Mouse (Mus musculus): ENCODE results near the gene Gm16867.
"Not testable (repeated sequence)": the region's sequence is repeated elsewhere in the genome, so short reads cannot be mapped to it uniquely, and the experiment has no call there.

Gene Gm16867

DNA sequence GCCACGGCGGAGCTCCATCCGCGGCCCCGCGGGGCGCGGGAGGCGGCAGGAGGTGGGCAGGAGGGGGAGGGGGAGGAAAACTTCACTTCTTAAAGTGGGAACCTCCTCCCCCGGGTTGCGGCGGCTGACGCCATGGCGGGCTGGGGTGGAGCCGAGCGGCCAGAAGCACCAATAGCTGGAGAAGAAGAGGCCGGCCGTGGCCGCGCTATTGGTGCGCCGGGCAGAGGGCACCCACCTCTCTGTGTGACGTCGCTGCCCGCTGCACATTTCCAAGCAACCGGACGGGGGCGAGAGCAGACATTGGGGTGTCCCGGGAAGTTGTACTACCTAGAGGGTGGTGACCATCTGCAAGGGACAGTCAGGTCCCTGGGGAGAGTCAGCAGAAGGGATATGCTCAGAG is at the start of gene Gm16867:
Gene Gm16867 (minus strand): TSS at position 189 of the 400 bp plus-strand sequence.
- in situ Hi-C loops (cut with MboI, MseI), result not testable (repeated sequence)

DNA sequence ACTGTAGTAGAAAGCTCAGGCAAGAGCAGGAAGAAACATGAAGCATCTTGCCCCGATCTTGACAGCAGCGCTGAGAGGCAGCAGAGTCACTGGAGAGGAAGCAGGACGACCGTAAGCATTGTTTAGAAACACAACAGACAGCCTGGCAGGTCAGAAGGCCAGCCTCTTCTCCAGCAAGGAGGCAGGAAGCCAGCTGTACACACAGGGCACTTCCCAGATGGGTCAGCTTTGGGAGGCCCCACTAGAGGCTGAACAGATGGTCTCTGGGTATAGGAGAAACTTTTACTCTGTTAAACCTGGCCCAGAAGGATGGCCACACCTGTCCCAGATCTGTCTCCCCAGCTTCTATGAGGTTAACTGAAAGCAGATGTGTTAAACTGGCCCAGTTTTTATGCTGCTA is 44.1 kb upstream of the Gm16867 start:
- in situ Hi-C loops (cut with MboI, MseI), result loop anchor here (10.0 kb wide), 1 partner anchor 313 kb away; no protein-coding TSS in a partner anchor

DNA sequence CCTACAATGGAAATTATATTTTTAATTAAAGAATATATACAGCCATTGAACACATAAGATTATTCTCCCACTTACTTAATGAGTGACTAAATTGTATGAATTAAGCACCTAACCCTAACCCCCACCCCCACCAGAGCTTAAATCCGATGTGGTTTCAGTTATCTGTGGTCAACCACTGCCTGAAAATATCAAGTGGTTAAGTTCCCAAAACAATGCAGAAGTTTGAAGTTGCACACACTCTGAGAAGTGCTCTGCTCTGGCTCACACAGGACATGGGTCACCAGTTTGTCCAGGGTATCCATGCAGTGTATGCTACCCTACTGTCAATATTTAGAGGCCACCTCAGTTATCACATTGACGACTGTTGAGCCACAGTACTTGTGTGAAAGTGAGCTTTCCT is 41.9 kb upstream of the Gm16867 start:
- in situ Hi-C loops (cut with MboI, MseI), result loop anchor here (10.0 kb wide), 1 partner anchor 310 kb away; no protein-coding TSS in a partner anchor

DNA sequence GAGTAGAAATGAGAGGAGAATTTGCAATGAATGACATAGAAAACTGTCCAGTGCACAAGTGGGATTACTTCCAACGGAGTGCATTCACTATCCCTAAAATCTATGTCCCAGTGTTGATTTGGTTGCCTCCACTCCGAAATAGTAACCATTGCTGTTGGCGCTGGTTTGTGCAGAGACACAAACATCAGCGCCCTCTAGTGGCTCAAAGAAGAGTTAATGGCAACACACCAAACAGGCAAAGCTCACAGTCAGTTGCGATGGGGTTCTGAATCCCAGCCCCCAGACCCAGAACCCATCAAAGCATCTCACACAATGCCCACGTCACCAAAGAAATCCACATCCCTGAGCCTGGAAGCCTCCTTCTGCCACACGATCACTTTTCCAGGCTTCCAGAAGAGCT is 40.9 kb upstream of the Gm16867 start:
- in situ Hi-C loops (cut with MboI, MseI), result loop anchor here (10.0 kb wide), 1 partner anchor 309 kb away; no protein-coding TSS in a partner anchor

DNA sequence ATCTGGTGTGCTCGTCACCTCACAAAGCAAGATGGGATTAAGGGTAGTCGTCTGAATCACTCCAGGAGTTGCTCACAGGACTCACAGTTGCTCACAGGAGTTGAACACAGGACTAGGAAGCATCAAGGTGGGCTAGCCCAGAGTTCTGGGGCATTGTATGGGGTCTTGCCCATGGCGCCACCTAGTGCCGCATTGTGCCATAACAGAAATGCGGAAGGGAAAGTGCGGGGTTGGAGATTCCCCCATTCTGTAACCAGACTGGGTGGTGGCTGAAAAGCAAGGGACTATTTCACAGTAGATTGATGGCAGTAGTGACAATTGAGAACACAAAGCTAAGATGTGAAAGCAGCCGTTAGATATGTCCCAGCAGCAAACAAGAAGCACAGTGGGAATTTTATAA is 39.5 kb upstream of the Gm16867 start:
- in situ Hi-C loops (cut with MboI, MseI), result loop anchor here (10.0 kb wide), 1 partner anchor 308 kb away; no protein-coding TSS in a partner anchor

DNA sequence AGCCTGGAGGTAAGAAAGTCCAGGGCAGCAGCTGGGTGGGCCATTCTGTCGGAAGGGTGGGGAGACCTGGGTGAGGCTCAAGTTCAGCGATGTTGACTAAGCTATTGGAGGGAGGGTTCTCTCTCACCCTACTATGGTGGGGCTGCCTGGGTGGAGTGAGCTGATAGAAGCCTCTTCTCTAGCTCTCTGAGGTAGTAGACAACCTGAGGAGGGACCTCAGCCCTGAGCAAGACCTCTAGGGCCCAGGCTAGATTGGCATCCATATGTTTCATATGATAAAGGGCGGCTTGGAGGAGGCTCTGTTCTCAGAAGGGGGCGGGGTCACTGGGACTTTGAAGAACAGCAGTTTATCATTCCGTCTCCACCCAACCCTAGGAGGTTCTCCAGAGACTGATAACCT is 37.0 kb upstream of the Gm16867 start:
- in situ Hi-C loops (cut with MboI, MseI), result loop anchor here (10.0 kb wide), 1 partner anchor 305 kb away; no protein-coding TSS in a partner anchor

DNA sequence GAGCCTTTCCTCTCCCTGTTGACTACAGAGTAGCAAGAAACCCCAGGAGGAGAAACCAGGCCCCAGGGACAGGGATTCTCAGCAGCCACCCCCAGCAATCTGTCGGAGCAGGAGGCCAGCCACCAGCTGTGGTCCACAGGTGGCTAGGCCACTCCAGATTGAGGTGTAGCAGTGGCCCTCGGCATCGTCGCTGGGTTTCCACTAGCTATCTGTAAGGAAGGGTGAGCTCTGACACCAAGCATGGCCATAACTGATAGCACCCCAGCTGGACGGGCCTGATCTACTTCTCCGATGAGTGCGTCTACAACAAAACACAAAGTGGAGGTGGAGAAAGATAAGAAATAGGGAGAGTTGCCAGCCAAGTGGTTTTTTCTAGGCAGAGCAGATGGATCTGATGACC is 33.4 kb upstream of the Gm16867 start:
- in situ Hi-C loops (cut with MboI, MseI), result not testable (repeated sequence)

DNA sequence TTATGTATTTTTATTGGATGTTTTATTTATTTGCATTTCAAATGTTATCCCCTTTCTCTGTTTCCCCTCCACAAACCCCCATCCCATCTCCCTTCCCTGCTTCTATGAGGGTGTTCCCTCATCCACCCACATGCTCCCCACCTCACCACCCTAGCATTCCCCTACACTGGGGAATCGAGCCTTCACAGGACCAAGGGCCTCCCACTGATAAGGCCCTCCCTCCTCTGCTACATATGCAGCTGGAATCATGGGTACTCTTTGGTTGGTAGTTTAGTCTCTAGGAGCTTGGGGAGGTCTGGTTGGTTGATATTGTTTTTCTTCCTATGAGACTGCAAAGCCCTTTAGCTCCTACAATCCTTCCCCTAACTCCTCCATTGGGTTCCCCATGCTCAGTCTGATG is 23.0 kb upstream of the Gm16867 start:
- in situ Hi-C loops (cut with MboI, MseI), result not testable (repeated sequence)

DNA sequence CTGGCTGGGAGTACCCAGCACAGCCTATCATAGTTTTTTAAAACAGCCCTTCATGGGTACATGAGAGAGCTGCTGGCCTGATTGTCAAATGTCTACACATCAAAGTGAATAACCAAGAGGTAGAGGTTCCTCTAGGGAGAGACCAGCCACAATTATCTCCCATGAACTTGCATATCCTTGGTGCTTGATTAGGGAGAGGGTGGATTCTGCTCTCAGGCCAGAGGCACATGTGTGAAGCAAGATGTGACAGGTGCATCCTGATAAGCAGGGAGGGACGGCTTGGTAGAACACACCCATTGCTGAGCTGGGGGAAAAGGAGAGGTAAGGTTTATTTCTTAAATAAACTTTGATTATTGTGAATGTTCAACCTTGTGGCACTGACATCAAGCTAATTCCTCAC is 19.8 kb upstream of the Gm16867 start:
- in situ Hi-C loops (cut with MboI, MseI), result not testable (repeated sequence)

DNA sequence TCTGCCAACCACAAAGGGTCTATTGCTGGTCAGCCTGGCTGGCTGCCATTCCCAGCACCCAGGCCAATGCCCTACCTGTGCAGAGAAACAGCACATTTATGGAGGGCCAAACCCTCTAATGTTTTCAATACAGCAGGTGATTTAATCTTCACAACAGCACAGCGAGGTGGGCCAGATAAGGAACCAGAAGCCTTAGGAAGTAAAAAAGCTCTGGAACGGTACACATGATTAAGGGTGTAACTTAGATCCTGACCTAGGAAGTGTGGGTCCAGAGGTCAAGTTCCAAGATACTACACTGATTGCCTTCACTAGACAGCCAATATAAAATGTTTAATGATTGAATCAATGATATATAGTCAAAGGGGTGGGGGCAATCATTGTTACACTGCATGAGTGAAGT is 17.6 kb upstream of the Gm16867 start:
- in situ Hi-C loops (cut with MboI, MseI), result not testable (repeated sequence)

DNA sequence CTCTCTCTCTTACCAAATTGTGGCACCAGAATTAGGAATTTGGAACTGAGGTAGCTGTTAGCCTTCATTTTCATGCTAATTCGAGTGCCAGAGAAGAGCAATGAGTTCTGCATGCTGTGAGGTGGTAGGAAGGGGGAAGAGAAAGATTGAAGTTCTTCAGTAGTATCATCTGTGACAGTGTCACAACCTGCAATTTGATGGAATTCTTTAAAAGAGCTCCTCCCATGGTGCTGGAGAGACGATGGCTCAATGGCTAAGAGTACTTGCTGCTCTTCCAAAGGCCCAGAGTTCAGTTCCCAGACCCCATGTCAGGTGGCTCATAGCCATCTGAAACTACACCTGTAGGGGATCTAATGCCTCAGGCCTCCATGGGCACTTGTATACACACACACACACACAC is 9.3 kb upstream of the Gm16867 start, which contains the start of gene Gm27179:
Gene Gm27179 (minus strand): TSS at position 101 of the 400 bp plus-strand sequence.
- in situ Hi-C loops (cut with MboI, MseI), result not testable (repeated sequence)

DNA sequence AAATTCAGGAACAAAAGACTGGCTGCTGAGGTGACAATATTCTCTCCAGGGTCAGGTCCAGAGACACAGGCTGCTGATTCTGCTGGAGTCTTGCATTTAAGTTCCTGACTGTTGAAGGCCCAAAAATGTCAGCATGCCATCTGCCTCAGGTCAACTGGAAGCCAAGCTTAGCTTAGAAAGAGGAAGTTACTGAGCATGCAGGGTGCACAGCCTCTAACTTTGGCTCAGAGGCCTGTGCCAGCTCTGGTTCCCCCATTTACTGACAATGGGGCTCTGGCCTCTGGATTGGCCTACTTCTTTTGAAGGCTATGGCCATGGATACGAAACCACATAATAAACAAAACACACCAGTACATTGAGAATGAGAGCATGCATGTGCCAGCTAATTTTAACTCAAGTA is 3.8 kb upstream of the Gm16867 start:
- in situ Hi-C loops (cut with MboI, MseI), result not testable (repeated sequence)

DNA sequence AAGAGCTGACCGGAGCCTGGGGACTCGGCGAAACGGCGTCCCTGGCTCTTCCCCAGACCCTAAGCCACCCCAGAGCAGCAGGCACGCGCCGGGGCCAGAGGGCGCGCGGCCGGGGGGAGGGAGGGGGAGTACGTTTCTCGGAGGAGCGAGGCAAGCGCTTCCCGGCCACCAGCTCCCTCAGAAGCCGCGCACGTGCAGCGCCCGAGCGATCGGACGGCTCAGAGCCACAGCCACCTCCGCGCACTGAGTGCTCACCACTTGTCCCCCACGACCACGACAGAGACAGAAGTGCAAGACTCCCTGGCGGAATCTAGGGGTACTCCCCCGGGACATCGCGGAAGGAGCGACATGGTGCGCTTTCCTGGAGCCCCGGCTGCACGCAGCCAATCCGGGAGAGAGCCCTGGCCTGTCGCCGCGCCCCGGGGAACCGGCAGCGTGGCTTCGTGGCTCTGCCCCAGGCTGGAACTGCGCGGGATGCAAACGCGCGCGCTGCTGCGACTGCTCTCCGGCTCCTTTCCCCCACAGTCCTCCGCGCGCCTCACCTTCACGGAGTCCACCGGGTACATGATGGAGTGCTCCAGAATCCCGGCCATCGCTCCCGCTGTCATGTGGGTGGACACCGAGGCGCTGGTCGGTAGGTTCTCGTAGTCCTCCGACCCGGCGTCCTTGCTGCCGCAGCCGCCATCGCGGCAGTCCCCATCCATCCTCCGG is 567 bp downstream of the Gm16867 start:
- in situ Hi-C loops (cut with MboI, MseI), result not testable (repeated sequence)

DNA sequence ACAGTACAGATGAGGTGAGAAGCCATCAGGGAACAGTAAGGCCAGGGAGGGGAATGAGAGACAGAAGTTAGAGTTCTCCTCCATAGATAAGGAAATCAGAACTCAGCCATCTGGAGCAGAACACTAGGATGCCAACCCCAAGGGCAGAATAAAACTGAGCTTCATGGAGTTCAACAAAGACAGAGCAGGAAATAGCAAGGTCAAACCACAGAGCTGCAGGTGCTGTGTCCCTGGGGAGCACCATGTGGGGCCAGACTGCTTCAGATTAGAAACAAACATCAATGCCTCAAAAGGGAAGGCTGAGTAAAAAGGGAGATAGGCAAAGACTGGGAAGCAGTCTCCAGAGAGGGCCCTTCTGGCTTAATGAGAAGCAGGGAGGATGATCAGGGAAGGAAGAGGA is 6.9 kb downstream of the Gm16867 start:
- in situ Hi-C loops (cut with MboI, MseI), result not testable (repeated sequence)

DNA sequence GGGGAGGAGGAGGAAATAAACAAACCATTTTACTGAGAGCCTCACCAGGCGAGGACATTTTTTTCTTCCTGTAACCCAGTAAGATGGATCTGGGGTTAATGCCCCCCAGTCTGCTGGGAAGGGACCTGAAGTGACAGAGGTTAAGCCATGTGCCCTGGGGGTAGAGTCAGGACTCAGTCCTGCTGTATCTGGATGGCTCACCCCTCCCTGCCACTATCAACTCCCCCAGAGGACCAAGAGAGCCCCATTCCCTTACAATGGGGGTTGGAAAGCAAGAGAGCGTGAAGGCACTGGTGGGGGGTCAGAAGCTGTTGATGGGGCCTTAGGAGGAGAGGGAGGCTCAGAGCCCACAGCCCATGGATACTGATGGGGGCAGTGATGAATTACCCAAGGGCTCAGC is 8.2 kb downstream of the Gm16867 start:
- in situ Hi-C loops (cut with MboI, MseI), result not testable (repeated sequence)

DNA sequence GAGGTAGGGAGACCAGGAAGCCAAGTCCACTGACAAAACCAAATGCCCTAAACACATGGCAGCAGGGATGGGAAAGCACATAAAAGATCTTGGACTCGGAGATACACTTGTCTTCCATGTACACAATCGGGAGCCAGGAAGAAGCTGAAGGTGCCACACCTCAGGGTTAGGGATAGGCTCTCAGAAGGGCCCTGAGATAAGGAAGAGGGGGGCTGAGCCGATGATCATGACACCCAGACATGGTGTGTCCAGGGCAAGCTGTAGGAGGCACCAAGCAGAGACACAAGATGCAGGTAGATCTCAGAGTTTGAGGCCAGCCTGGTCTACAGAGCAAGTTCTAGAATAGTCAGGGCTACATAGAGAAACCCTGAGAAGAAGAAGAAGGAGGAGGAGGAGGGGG is 8.6 kb downstream of the Gm16867 start:
- in situ Hi-C loops (cut with MboI, MseI), result not testable (repeated sequence)

DNA sequence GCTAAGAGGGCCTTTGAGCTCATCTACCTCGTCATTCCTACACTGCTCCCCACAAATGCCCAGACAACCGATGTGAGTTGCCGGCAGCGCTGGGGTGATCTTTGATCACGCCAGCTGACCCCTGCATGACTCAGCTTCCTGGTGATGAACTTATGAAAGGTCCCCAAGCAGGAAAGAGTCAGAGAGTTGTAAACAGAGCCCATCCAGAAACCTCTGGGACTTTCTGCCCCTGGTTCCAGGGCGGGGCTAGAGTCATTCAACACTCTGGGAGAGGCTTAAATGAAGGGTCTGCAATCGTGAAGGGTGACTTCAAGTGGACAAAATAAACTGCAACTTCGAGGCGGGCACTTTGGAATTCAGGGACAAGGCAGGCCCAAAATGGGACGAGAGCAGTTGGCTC is 15.2 kb downstream of the Gm16867 start:
- in situ Hi-C loops (cut with MboI, MseI), result not testable (repeated sequence)

DNA sequence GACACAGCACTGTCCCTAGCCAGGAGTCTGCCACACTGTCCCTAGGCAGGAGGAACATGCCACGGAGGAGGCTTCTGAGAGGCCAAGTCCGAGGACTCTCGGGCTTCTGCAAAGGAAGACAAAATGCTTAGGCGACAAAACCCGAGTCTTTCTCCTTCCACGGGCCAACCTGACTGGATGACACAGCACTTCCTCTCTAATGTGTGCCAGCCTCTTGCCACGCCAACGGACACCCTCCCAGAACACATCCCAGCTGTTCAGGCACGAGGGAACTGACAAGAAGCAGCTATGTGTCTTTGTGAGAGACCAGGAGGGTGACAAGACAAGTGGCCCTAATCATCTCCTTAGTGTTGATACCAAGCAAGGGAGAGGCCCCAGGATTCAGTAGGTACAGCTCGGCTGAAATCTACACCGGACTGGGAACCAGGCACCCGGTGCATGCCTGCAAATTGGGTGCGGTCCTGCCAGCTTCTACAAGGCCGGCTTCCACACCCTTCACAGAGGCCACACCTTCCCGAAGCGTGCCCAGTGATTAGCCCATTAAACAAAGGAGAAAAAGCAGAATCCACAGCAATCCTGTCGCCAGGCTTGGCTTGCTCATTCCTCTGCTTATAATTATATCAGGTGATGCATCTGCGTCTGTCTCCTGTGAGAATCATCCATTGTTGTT is 17.6 kb downstream of the Gm16867 start:
- in situ Hi-C loops (cut with MboI, MseI), result not testable (repeated sequence)

DNA sequence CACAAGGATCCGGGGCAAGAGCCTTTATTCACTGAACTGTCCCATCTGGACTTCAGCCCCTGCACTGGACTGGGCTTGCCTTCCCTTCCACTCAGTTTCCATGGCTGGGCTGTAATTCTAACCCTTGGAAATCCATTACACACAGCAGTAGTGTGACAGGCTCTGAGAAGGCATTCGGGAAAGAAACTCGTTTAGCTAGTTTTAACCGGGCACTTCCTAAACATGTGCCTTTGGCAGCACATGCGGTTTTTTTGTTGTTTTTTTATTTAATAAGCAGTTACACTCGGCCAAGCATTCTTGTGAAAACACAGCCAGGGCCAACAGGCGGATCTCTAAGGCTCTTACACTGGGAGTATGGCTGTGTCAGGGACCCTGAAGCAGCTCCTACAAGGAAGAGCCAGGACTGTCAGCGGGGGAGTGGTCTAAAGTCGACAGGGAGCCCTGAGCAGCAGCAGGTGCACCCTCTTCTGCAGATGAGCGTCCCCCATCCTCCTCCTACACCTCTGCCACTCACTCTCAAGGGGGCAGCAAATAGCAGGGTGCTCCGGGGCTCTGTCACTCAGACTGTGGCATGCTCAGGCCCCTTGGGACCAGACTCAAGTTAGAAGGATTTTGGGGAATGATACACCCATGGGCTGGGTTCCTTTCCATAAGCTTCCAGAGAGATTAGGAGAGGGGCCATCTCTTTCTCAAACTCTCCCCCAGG is 29.1 kb downstream of the Gm16867 start:
- in situ Hi-C loops (cut with MboI, MseI), result loop anchor here (5.0 kb wide), 1 partner anchor 218 kb away; no protein-coding TSS in a partner anchor

DNA sequence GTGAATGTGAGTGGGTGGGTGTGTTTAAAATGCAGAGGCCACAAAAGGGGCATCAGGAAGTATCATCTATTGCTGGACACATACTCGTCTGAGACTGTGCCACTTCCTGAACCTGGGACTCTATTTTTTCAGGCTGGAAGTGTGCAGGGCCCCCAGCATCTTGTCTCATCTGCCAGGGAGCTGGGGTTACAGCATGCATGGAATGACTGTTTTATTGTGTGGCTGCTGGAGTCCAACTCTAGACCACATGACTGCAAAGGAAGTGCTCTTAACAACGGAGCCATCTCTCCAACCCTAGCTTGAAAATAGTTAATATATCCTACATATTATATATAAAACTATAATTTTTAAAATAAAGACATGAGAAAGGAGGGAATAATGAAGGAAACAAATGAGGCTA is 29.8 kb downstream of the Gm16867 start:
- in situ Hi-C loops (cut with MboI, MseI), result loop anchor here (5.0 kb wide), 1 partner anchor 219 kb away; no protein-coding TSS in a partner anchor

DNA sequence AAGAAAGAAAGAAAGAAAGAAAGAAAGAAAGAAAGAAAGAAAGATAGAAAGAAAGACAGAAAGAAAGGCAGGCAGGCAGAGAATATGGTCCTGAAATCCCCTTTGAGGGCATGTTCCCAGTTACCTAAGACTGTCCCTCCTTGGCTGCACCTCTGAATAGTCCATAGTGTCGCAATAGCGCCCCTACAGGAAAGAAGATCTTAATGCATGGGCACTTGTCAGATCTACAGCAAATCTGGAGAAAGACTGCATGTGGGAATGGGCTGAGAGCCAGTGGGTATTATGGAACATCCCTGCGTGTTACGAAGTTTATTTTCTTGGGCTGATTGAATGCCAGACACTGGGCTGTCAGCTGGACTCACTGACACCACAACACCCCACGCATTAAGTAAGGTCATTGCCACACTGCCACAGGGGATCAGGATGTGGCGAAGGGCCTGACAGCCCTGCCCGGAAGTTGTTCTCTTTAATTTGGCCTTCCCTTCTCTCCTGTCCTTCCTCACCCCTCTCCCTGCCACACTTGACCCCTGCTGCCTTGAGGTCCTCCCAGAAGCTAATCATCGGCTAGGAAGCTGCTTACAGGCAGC is 32.9 kb downstream of the Gm16867 start:
- in situ Hi-C loops (cut with MboI, MseI), result loop anchor here (5.0 kb wide), 1 partner anchor 222 kb away; no protein-coding TSS in a partner anchor
